Mouse (Mus musculus) thymus, postnatal 4 days (tissue): ENCODE measurements around the gene Fam81a.
A peak's percentile ranks its signal among the peaks of the same experiment; 100 is the strongest.

Experiments
- DNase-seq: peaks from one replicate; pipeline ENCODE4 v3.0.0; 2021

The Fam81a gene

DNA sequence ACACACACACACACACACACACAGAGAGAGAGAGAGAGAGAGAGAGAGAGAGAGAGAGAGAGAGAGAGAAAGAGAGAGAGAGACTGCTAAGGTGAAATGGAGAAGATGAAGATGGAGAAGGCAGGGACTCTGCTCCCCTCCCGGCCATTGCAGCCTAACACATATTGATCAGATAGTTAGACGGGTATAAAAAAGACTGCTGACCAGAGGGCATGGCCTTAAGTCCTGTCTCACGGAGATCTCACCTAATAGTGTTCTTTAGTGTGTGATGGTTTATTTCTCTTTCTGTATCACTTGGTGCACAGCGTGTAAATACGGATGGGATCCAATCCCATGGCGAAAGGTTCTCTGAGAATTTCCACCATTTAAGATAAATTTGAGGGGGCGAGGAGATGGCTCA lies at the start of gene Fam81a:
Fam81a (minus strand) TSS at position 101 of the 400 bp plus-strand sequence.
- DNase-seq: no peak

DNA sequence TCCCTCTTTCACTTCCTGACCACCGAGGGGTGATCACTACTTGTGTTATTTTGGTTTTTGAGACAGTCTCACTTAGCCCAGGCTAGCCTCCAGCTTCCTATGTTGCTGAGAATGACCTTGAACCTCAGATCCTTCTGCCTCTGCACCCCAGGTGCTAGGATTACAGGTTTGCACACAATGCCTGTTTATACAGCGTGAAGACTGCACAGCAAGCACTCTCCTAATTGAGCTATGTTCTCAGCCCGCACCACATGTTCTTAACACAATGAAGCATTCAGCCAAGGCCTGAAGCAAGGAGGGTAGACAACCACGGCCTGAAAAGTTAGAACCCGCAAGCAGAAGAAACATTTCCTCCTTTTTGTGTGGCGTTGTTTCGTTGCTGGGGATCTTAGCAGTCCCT lies 40.3 kb upstream of the Fam81a start:
- no peak for DNase-seq

DNA sequence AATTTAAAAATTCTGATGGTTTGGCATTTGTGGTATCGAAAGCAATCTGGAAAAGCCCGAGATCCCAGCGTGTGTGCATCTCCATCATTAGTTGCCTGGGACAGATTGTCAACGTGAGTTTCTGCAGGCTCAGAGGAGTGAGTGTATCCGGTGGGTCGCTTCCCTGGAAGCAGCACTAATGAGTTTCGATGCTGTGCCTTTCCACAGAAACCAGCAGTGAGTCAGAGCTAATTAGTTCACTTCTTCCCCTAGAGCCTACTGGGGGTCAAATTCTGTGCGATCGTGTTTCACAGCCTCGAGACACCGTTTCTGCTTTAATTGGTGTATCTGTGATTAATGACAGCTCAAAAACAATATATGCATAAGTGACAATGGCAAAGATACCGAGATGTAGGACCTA lies 39.4 kb upstream of the Fam81a start:
- DNase-seq: no peak

DNA sequence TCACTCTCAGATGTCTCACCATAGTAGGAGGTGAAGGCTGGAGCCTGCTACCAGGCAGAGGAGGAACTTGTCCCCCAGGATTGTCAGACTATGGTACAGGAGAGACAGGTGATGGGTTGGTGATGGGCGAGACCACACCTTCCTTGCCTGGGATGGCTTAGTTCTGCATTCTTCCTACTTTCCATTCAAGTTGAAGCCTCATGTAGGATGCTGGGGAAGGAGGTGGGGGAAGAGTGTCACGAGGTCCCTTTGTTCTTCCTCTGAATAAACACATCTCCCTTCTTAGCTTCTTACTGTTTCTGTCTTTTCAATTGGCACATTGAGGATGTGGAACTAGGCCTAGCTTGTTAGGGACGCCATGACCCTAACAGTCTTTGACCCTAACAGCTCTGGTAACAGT lies 33.9 kb upstream of the Fam81a start:
- no peak for DNase-seq

DNA sequence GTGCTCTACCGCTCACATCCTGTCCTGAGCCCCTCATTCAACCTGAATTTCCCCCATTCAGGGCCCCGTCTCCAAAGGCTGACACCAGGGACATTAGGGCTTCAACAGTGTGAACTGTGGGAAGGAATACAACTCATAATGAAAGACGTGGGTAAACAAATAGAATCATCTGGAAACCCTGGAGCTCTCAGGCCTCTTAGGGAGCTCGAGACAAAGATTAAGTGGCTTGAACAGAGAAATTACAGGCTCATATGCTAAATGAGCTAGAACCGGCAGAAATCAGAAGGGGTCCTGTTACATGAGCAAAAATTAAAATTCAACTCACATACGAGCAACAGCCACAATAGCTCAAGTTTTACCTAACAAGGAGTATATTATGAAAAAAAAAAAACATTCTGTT lies 32.5 kb upstream of the Fam81a start:
- DNase-seq: no peak

DNA sequence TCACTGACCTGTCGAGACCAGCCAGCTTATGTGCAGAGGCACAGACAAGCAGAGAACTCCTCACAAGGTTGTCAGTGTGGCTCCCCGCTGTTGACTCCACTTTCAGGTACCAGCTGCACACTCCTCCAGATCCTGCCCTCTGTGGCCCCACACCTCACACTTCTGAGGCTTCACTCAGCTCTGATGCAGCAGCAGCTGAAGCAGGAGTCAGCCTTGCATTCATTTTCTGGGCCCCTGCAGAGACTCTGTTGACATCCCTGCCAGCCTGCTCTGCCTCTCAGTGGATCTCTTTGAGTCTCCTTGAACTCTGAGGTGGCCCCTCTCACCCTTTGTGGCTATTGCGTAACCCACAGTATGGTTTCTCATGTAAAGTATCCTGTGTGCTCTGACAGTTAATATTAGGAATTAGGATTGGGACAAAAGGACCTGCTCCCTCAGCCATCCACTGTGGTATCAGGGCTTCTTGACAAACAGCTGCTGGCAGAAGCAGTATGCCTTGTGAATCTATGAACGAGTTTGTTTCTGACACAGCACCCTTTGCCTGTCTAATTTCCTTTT lies 32.0 kb upstream of the Fam81a start:
- peak; percentile 24 for DNase-seq

DNA sequence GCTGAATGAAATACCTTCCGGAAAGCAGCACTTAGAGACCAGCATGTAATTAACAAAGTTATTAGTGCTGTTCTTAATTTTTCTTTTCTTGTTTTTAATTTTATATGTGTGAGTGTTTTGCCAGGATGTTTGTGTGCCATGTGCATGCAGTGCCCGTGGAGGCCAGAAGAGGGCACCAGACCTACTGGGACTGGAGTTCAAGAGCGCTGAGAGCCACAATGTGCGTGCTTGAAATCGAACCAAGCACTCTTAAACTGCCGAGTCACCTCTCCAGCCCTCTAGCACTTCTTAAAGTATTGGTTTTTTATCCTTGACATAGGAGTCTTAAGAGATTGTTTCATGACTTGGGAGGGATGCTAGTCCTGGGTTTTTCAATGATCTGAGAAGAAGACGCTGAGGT lies 26.6 kb upstream of the Fam81a start:
- peak; percentile 56 for DNase-seq

DNA sequence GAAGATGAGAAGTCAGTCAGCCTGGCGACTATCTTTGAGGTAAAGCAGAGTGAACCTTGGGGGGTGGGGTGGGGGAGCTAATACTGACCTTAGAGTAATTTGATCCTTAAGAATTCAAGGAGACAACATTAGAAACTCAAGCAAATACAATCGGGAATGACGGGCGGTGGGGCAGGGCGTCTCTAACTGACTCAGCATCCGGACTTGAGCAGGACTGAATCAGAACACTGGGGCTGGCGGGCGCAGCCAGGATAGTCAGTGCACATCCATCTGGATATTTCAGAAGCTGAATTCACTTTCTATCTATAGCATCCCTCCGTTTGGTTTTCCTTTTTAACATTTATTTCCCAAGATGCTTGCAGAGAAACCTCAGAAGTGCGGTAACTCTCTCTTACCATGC lies 17.7 kb upstream of the Fam81a start:
- no peak for DNase-seq

DNA sequence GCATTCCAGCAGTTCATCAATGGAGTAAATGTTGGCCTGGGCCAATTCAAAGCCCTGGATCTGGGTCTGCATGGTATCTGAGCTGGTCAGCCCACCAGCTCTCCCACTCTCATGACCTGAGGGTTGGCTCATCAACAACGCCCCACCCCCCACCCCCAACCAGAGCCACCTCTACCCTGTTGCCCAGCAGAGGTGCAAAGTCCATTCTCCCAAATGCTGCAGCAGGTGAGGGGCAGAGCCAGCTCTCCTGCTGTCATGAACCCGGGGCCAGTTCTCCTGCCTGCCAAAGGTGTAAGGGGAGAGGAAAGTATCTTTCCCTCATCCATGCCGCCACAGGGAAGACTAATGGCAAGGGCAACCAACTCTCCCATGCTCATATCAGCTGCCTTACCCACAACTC lies 5.3 kb upstream of the Fam81a start:
- DNase-seq: no peak

DNA sequence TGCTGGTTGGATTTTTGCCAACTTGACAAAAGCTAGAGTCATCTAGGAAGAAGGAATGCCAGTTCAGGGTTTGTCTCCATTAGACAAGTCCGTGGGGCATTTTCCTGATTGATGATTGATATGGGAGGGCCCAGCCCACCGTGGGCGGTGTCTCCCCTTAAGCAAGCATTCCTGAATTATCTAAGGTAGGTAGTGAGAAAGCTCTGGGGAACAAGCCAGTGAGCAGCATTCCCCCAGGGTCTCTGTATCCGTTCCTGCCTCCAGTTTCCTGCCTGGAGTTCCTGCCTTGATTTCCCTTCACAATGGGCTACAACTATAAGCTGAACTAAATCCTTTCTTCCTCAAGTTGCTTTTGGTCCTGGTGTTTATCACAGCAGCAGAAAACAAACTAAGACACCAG lies 3.1 kb upstream of the Fam81a start:
- DNase-seq: no peak

DNA sequence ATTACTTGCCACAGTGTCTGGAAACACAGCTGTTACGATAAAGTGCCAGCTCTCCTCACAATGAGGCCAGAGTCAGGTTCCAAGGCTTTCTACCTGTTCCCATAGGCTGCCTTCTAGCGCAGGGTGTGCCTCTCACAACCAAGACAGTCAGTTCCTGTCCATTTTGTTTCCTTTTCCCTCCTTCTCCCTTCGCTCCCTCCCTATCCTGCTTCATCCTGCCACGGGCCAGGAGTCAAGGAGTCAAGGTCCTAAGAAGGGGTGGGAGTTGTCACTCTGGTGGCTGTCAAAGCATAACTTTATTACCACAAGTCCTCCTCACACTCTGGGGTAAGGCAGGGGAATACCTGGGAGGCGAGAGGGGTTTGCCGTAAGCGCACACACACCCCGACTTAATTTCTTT lies 966 bp upstream of the Fam81a start:
- DNase-seq: no peak

DNA sequence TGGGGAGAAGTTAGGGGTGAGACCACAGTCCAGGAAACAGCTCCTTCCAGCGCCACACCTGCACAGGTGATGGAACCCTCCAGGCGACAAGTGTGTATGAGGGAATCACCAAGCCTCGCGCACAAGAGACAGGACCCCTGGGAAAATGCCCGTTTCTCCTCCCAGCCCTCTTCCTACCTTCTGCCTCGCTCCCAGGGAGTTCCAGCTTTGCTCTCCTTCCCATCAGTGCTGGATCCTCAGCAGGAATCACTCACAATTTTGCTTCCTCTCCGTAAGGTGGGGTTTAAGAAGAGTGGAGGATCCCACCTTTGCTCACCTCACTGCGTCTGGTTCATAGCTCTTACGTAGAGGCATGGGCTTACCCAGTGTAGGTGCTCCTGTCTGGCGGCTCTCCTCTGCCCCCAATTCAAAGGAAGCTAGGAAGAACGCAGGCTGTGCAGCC lies 454 bp downstream of the Fam81a start:
- no peak for DNase-seq

DNA sequence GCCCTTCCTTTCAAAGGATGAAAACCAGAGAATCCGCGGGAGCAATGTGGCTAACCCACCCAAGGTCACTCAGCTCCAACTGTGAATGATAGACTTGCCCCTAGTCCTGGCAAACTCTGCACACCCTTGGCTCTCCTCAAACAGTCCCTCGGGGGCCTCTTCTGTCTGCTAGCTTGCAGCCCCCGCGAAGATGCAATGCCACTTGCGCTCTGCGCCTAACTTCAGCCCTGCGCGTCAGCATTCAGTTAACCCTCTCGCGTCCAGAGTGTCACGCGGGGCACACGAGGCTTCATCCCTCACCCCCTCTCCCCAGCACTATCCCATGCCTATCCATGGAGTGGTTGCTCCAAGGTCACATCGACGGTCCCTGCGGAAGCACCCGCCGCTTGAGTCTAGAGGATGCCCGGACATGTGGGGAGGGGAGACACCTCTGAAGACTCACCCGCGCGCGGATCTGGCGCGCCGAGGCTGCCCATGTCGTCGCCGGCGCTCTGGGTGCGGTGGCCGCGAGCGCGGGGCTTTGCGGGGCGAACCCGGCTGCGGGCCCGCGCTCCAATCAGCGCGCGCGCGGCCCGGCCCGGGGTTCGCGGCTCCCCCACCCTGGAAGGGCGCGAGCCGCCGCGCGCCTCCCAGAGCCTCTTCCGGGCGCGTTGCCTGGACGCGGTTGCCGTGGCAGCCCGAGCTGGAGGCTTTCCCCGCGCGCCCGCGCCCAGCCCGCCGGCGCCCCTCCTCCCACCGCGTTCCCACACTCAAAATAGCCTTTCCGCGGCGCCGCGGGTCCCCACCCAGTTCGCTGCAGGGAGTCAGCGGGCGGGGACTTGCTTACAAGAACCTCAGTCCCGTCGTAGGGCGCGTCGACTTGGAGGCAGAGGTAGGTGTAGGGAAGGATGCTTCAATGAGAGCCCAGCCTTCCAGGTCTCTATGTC lies 1.2 kb downstream of the Fam81a start:
- peak; percentile 61 for DNase-seq

DNA sequence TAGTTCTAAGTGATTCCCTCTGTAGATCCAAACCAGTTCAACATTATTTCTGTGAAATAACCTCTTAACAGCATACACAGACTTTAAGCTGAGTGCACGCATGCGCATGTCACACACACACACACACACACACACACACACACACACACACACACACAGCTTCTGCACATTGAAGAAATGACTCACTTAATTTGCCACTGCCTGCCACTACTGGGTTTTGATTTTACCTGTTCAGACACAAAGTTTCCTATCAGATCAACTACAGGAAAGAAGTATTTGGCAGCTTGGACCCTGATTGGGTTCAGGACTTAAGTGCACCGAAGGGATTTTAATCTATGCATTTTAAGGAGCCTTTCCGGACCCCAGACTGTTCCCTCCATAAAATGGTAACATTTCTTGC lies 2.0 kb downstream of the Fam81a start:
- no peak for DNase-seq

DNA sequence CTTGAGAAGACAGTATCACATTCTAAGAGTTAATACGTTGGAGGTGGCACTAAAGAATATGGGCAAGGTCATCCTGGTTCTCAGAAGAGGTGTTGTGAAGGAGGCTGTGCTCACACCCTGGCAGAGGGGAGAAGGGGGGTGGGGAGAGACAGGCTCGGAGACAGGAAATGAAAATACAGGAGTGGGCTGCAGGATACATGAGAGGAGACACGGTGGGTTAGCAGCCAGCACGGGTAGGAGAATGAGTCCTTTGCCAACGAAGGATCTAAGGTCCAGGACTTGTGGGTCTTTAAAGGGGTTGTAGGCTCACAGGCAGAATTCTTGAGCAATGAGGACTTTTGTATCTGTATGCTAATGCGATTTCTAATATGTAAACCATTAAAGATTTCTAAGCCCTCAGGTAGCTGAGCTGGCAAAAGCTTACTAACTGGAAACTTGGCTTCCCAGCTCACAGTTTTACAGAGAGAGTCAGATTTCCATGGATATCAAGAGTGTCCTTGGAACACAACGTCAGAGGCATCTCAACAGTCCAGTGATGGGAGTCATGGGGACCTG lies 3.0 kb downstream of the Fam81a start:
- no peak for DNase-seq

DNA sequence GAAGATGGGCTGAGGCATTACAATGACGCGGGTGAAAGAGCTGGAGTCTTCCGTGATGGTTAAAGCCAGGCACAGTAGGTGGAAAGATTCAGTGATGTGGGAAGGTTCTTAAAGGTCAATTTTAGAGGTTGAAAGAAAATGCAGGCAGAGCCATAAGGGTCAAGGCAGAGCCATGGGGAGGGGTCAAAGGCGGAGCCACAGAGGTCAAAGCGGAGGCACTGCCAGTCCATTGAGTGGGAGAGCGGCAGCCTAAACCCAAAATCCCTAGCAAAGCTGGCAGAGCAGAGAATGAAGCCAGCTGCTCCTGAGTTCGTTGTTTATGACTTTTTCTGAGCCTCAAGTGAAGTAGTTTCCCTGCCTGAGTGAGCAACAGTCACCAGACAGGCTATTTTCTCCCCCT lies 3.8 kb downstream of the Fam81a start:
- no peak for DNase-seq

DNA sequence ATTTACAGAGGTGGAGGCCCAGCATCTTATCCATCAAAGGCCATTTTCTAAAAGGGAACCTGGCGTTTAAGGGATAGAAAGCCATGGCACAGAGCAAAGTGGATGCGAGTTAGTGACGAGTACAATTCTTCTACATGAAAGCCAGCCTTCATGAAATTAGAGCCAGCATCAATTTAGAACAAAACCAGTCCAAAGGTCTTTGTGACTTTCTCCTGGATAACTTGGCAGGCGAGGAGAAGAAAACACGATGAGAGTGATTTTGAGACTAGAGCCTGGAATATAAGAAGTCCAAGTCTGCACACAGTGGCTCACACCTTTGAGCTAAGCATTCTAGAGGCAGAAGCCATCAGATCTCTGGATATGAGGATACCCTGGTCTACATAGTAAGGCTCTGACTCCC lies 4.4 kb downstream of the Fam81a start:
- no peak for DNase-seq

DNA sequence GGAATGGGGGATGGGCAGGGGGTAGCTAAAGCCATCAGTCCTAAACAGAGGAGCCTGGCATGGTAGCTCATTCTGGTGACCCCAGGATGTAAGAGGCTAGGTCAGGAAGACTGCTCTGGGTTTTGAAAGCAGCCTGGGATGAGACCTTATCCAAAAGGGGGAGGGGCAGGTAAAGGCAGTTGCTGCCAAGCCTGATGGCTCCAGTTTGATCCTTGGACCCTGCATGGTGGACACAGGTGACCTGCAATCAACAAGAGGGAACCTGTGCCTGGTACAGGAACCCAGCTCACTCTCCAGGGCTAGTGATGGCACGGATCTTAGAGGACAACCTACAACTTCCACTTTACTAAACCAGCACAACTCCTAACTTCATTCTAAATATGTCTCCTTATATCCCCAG lies 7.2 kb downstream of the Fam81a start:
- DNase-seq: no peak

DNA sequence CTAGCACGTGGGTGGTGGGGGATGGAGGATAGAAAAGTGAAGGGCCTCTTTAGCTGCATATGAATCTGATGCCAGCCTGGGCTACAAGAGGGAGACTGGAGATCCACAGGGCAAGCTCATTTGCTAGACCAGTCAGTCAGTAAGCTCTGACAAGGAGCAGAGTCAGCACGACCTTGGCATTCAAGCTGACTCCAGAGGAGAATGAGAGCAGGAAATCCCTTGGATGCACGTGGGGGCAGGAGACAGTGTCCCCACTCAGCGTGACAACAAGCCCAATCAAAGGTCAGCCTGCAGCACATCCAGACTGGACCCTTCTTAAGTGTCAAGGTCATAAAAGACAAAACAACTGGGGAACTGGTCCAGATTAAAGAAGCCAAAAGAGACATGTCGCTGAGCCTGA lies 7.6 kb downstream of the Fam81a start:
- no peak for DNase-seq

DNA sequence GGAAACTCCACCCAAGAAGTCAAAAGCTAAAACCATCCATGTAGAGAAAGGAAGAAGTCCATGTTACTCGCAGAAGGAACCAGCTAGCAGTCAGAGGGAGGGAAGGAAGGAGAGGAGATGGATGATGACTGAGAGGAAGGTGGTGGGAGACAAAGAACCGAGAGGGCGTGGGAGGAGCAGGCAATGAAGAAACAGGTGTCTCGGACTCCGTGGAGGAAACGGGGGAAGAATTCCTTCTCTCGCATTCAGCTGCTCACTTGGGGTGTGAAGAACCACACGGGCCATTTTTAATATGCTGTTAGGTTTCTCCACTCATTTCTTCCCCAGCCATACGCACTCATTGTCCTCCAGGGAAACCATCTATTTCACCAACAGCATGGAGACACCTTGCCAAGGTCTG lies 8.1 kb downstream of the Fam81a start:
- DNase-seq: no peak

DNA sequence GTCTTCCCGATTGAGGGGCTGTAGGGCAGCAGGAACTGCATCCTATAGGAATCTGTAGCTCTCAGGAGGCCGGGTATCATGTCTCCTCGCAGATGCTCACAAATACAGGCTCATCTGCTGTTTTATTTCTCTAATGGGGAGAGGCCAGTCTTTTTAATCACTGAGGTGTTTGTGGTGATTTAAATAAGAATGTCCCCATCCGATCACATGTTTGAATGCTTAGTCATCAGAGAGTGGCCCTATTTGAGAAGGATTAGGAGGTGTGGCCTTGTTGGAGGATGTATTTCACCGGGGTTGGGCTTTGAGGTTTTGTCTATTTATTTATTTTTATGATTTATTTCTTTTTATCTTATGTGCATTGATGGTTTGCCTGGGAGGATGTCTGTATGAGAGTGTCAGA lies 11.6 kb downstream of the Fam81a start:
- no peak for DNase-seq

DNA sequence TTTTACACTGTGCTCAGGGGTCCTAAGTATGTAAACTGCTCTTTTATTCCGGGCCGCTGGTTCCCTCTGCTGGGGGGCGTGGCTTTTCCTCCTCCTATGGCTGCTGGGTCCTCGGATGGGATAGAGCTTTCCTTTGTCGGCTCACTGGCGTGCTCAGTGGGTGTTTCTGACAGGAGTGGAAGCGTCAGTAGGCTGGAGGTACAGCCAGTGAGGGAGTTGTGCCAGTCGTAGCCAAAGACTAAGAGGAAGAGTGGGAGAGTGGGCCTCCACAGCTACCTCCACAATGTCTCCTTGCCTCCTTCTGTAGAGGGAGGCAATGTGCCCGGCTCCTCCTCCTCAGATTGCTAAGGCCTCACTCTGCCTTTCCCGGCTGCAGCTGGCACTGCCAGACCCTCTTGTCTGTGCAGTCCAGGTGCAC lies 30.5 kb downstream of the Fam81a start:
- peak; percentile 26 for DNase-seq

DNA sequence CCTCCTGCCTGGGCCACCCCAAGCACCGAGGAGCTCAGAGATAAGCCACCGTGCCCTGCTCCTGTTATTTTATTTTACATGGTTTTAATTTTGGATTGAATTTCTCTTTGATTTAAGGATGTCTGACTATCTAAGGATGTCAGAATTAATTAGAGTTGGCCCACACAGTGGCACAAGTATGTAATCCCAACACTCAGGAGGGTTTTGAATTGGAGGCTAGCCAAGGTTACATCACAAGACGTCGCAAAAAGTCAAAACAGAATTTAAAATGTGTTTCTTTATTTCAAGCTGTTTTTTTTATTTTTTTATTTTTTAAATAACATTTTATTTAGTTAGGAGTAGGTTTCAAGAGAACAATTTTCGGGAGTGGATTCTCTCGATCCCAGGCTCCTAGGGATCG lies 31.5 kb downstream of the Fam81a start:
- no peak for DNase-seq

DNA sequence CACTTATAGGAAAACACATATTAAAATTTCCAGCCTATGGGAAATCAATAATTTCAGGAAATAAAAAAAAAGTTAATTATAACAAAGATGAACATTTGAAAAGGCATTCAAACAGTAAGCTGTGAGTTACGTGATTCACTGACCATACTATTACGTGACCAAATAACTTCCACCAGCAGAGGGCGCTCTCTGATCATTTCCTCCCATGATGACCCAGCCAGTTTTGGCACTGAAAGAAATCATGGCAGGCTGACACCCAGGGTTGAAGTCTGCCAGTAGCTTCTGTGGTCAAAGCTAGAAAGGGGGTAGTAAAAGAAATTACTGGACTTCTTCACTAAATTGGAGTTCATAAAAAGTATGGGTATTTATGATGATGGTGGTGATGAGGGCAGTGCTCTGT lies 33.1 kb downstream of the Fam81a start:
- peak; percentile 84 for DNase-seq
